Mouse (Mus musculus): ENCODE data around the gene Dusp15.

Gene Dusp15

DNA sequence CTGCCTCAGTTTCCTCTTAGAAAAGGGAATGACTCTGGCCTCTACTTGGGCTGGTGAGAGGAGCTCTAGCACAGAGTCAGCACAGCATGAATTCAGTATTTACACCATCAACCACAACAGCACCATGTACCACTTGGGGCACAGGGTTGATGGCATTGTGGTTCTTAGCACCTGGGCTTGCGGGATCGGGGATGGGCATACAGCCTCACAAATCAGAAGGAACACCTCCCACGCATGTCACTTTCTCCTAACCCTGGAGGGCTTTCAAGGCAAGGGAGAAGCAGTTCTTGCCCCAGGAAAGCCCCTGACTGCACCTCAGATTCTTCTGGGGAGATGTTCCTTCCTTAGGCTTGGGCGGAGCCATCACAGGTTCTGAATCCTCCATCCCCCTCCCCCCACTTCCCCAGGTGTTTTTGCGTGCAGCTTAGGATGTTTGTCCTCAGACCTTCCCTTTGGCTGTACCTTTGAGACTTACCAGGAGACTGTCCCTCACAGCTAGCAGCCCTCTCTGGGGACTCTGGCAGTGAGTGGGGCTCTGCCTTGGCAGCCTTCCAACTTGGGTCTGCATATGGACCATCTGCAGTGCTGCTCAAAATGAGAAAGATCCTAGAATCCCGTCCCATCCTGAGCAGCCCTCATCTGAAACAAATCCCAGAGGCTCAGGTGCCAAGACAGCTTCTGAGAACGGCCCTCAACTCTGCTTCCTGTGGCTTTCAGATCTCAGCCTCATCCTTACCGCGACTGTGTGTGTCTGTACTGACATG is 45.0 kb downstream of the Dusp15 start:
- DNase-seq (ENCODE audit: low spot score in 2 of 2) = peak; percentile 24 to 49

DNA sequence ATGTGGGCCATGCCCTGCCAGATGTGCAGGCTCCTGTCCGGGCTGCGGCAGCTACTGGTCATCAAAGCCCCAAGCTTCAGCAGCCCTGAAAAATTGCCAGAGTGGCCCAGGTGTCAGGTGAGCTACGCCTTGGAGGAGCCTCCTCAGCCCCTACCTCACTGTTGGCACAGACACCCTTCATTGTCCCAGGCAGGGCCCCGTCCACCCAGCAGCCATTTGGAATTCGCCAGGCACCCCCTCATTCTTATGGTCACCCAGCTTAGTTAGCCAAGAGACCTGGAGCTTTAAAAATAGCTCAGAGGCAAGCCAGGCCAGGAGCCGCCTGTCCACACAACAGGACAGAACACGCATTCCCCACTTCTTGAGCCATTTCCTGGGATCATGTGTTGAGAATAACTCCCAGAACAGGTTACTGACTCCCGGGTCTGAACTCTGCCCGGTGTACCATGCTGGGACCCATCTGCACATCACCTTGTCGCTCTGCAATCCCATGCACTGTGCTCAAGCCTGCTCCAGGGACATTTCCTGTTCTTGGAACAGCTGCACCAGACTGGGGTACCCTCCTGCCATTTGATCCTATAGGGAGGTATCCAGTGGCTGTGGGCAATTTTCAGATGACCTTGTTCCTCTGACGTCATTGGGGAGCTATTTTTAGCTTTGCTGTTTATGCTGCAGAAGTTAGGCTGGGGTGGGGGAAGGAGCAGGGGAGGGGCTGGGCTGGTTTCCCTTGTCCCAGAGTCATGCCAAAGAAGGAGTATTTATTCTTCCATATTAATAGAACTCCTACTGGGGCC is 46.3 kb downstream of the Dusp15 start:
- DNase-seq (ENCODE audit: low spot score in 2 of 2) = no peak

DNA sequence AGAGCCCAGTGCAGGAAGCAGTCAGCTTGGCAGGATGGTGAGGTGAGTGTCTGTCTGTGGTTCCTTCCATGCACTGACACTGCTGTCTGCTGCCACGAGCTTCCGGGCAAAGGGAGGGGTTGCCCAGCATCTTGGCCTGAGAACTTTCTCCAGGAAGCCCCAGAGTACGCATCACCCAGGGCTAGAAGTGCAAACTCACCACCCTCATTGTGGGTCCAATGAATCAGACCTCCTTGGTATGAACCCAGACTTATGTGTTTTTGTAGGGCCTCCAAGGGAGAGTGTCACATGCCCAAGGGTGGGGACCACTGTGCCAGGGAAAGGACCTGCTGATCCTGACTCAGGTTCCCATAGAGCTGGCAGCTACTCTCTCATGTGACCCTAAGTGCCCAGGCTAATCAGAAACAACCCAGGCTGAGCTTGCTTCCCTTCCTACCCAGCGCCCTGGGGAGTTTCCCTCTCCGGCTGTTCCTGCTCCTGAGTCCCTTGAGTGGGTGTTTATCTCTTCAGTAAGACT is 47.3 kb downstream of the Dusp15 start:
- DNase-seq (ENCODE audit: low spot score in 2 of 2) = peak; percentile 69 to 80

DNA sequence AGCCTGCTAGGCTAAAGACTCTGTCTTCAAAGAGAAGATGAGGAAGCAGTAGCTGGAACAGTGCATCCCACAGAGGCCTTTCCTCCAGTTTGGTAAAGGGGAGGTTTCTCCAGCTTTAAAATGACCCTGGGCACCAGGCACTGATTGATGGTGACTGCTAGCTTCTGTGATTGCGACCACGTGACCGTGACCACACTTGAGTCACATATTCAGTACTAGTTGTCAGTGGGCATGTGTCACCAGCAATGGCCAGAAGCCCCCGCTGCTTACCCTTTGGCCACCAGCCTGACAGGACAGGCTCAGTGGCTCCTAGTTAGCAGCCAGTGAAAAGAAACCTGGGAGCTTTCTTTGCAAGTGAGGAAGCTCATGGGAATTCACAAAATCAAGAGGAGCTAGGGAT is 47.9 kb downstream of the Dusp15 start:
- DNase-seq (ENCODE audit: low spot score in 2 of 2) = peak; percentile 52 to 58

DNA sequence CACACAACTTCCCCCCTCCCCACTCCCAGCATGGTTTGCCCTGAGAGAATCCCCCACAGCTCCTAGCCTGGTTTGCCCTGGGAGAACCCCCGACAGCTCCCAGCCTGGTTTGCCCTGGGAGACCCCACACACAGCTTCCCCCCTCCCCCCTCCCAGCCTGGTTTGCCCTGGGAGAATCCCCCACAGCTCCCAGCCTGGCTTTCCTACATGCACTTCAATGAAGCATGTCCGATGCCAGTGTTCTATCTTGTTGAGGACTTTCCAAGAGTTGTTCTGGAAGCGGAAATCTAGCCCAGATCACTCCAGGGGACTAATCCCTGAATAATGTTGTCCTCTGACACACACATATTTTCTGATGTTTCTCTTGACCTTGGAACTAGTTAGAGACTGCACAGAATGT is 48.8 kb downstream of the Dusp15 start:
- no peak for DNase-seq (ENCODE audit: low spot score in 2 of 2)

DNA sequence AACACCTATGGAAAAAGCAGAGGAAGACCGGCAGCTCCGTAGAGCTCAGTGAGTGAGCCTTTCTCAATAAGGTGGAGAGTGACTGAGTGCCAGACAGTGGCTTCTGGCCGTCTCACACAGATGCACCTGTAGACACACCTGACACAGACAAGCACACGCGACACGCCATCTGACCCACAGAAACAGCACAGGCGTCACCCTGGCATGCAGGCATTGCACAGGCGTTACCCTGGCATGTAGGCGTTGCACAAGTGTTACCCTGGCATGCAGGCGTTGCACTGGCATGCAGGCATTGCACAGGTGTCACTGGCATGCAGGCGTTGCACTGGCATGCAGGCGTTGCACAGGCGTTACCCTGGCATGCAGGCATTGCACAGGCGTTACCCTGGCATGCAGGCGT is 50.2 kb downstream of the Dusp15 start:
- no peak for DNase-seq (ENCODE audit: low spot score in 2 of 2)

DNA sequence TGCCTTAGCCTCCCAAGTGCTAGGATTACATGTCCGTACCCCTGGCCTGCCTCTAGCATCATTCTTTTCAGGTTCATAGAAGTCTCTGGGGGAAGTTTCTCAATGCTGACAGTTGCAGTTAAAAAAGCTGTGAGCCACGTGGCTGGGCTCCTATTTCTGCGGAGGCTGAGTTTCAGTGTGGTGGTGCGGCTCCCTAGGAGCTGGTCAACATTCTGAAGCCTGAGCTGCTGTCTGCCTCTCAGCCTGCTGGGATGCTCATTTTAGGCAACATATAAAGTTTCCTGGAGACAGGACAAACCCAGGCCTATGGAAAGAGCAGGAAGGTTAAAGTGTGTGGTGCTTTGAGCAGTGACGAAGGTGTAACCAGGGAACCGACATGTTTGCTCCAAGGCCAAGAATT is 52.5 kb downstream of the Dusp15 start:
- no peak for DNase-seq (ENCODE audit: low spot score in 2 of 2)

DNA sequence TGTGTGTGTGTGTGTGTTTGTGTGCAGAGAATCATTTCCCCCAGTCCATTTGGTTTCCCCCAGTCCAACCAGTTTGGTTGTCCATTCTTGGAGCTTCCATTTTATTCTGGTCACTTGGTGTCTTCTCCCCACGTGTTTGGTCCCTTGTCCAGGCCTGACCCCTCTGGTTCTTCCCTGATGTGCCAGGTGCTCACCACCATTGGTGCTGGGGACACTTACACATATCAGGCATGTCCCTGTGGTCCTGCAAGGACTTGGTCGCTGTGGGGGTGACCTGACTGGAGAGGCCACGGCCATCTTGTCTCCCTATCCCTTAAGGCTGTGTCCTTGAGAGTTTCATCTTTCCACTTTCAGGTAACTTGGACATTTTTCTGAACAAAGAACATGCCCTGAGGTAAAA is 54.6 kb downstream of the Dusp15 start:
- DNase-seq (ENCODE audit: low spot score in 2 of 2) = no peak

DNA sequence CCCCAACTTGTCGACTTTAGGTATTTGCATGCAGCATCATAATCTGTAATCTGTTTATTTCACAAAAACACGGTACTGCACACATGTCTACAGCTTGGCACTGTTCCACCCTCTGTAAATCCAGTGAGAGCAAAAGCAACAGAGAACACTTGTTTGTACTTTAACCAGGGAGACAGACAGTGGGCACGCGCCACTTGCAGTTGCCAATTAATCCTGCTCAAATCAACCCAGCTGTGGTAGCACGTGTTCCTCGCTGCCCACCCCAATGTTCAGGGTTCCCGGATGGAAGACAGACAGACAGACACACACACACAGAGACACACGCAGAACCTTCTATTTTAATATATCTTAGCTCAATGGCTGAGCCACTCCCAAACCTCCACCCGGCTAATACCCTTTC is 55.7 kb downstream of the Dusp15 start:
- no peak for DNase-seq (ENCODE audit: low spot score in 2 of 2)

Measured in natural killer cell, adult 2 months (primary cell).